Mouse (Mus musculus): Measurements from ENCODE around the gene Anapc2. TPM values are rescaled to one million over a fixed set of nuclear protein-coding genes. Genes with fewer than 3 reads are reported as not detected.
A peak's percentile ranks its signal among the peaks of the same experiment; 100 is the strongest.

Gene Anapc2
- total and polyA plus RNA-seq, 3 experiments: 13.0 to 55.2 (median 14.5) TPM

- Histone ChIP-seq H3K9ac (ENCODE audit: insufficient read depth, low read depth) (no peak overlapping the region), H3K4me3 (replicated peaks in 1 of 3; ENCODE audit: low read depth in 2 of 3, low read length in 2 of 3, poor library complexity in 1 of 3) (no peak overlapping the region), H3K36me3 (replicated peaks in 1 of 2; ENCODE audit: control insufficient read depth in 1 of 2, insufficient read depth in 1 of 2, low read length in 1 of 2) (no peaks in the 10 kb centered on the region), H3K79me2 (replicated peaks; ENCODE audit: control insufficient read depth, extremely low read depth, insufficient read depth, poor library complexity, severe bottlenecking) (no peaks in the 10 kb centered on the region), H3K27me3 (replicated peaks) (peaks cover 77% of the 10 kb centered on the region), H3K4me1 (ENCODE audit: control insufficient read depth in 1 of 2, insufficient read depth in 2 of 2) (peaks cover 8 to 9% of the 10 kb centered on the region in 2 experiments), H3K27ac (ENCODE audit: insufficient read depth, low read depth) (no peak overlapping the region), H3K4me2 (ENCODE audit: insufficient read depth, low read depth, poor library complexity, severe bottlenecking) (no peak overlapping the region), H3K9me3 (replicated peaks; ENCODE audit: low read length) (peaks cover 4% of the 10 kb centered on the region)
- TF ChIP-seq SMC3 (IDR thresholded peaks at IDR 0.05; ENCODE audit: low read depth, low read length) (no peak), RCOR1 (conservative IDR thresholded peaks at IDR 0.05; ENCODE audit: low read depth, low read length) (no peak), JUND (conservative IDR thresholded peaks at IDR 0.05; ENCODE audit: low read depth, low read length) (no peak), GABPA (IDR thresholded peaks at IDR 0.05; ENCODE audit: insufficient replicate concordance, low read depth, low read length) (no peak), MYC (IDR thresholded peaks at IDR 0.05; ENCODE audit: low read depth, low read length) (no peak)
- in situ Hi-C loops (cut with MboI; ENCODE audit: low pct_ligation_motif_present, low pct_unique_long_range_greater_than_20kb, low sequenced_read_pairs): no loop called here
- no peak for DNase-seq (ENCODE audit: extremely low read depth)
- dilution Hi-C loops (cut with MboI; ENCODE audit: extremely low pct_ligation_motif_present, extremely low pct_unique_long_range_greater_than_20kb, low sequenced_read_pairs): no loop called here
Observed at GRCm38 (mm10) chr2:25303452-25303851, 31.2 kb downstream of the Anapc2 start.

- DNase-seq (ENCODE audit: extremely low read depth): no peak
- dilution Hi-C loops (cut with MboI; ENCODE audit: extremely low pct_ligation_motif_present, extremely low pct_unique_long_range_greater_than_20kb, low sequenced_read_pairs): no loop called here
- TF ChIP-seq MAFK (IDR thresholded peaks at IDR 0.05; ENCODE audit: insufficient replicate concordance, low read length): no peak
- no peak for TF ChIP-seq USF2 (conservative IDR thresholded peaks at IDR 0.05; ENCODE audit: low read depth, low read length)
- no peak for TF ChIP-seq HCFC1 (IDR thresholded peaks at IDR 0.05; ENCODE audit: low read depth, low read length)
- TF ChIP-seq CHD1 (IDR thresholded peaks at IDR 0.05; ENCODE audit: low read depth, low read length): no peak
- TF ChIP-seq JUN (IDR thresholded peaks at IDR 0.05; ENCODE audit: insufficient read depth, low read depth, low read length): no peak
- no peak for TF ChIP-seq IRF4 (IDR thresholded peaks at IDR 0.05; ENCODE audit: low read depth, low read length)
- no peak for TF ChIP-seq UBTF (IDR thresholded peaks at IDR 0.05; ENCODE audit: low read depth, low read length)
- no peak for TF ChIP-seq NELFE (IDR thresholded peaks at IDR 0.05; ENCODE audit: low read depth, low read length)
- no peak for TF ChIP-seq CTCF (conservative IDR thresholded peaks at IDR 0.05 in 1 of 2, IDR thresholded peaks at IDR 0.05 in 1 of 2; ENCODE audit: low read depth in 2 of 2, low read length in 2 of 2)
- no peak for TF ChIP-seq BHLHE40 (IDR thresholded peaks at IDR 0.05; ENCODE audit: low read depth, low read length)
- no peak for TF ChIP-seq PAX5 (IDR thresholded peaks at IDR 0.05; ENCODE audit: low read length)
- TF ChIP-seq EP300 (IDR thresholded peaks at IDR 0.05; ENCODE audit: low read length): no peak
- TF ChIP-seq POLR2AphosphoS2 (IDR thresholded peaks at IDR 0.05; ENCODE audit: low read depth, low read length): no peak
- no peak for TF ChIP-seq ZMIZ1 (IDR thresholded peaks at IDR 0.05; ENCODE audit: low read depth, low read length)
- no peak for TF ChIP-seq TCF12 (IDR thresholded peaks at IDR 0.05; ENCODE audit: low read depth, low read length)
- no peak for TF ChIP-seq MAZ (IDR thresholded peaks at IDR 0.05; ENCODE audit: low read depth, low read length)
- no peak for TF ChIP-seq KAT2A (IDR thresholded peaks at IDR 0.05; ENCODE audit: insufficient replicate concordance, low read length)
- TF ChIP-seq JUND (conservative IDR thresholded peaks at IDR 0.05; ENCODE audit: low read depth, low read length): no peak
- no peak for TF ChIP-seq ZKSCAN1 (IDR thresholded peaks at IDR 0.05; ENCODE audit: borderline replicate concordance, low read depth, low read length)
- H3K4me2 ChIP-seq (ENCODE audit: insufficient read depth, low read depth, poor library complexity, severe bottlenecking): peak overlapping the region; percentile 46; the same call in 1 of the 2 replicates
- H3K4me1 ChIP-seq (ENCODE audit: control insufficient read depth in 1 of 2, insufficient read depth in 2 of 2): peaks cover 8 to 9% of the 10 kb centered on the region in 2 experiments
- H3K27ac ChIP-seq (ENCODE audit: insufficient read depth, low read depth): no peak overlapping the region
- H3K79me2 ChIP-seq (replicated peaks; ENCODE audit: control insufficient read depth, extremely low read depth, insufficient read depth, poor library complexity, severe bottlenecking): no peaks in the 10 kb centered on the region
- peak overlapping the region in 1 of 3 experiments; percentile 17 for H3K4me3 ChIP-seq (replicated peaks in 1 of 3; ENCODE audit: low read depth in 2 of 3, low read length in 2 of 3, poor library complexity in 1 of 3)
- no peak overlapping the region for H3K9ac ChIP-seq (ENCODE audit: insufficient read depth, low read depth)
- in situ Hi-C loops (cut with MboI; ENCODE audit: low pct_ligation_motif_present, low pct_unique_long_range_greater_than_20kb, low sequenced_read_pairs): no loop called here
- H3K9me3 ChIP-seq (replicated peaks; ENCODE audit: low read length): peaks cover 2% of the 10 kb centered on the region
- no peaks in the 10 kb centered on the region for H3K36me3 ChIP-seq (replicated peaks in 1 of 2; ENCODE audit: control insufficient read depth in 1 of 2, insufficient read depth in 1 of 2, low read length in 1 of 2)
- peaks cover 79% of the 10 kb centered on the region for H3K27me3 ChIP-seq (replicated peaks)
Observed at GRCm38 (mm10) chr2:25303931-25304656, 31.8 kb downstream of the Anapc2 start.

Data from CH12.LX (cell line).